Comparison of ENCODE assay signal across 19 mouse cellular contexts in the genomic region with DNA sequence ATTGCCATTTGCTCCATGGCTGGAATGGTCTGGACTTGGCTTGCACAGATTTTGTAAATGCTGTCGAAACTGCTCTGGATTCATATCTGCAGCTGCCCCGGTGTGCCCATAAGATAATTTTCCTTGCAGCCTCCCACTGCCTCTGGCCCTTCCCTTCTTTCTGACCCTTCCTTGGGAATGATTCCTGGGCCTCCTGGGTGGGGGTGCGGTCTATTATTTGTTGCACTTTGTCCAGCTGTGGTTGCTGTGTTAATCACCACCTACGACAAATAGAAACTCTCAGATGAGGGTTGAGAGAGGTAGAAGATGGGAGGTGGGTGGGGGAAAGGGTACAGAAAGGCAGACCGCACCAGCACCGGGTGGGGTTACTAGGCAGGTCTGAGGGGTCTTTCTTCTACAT. TPM values are rescaled to one million over a fixed set of nuclear protein-coding genes. Genes with fewer than 3 reads are reported as not detected.
DNase-seq lines count a peak whose midpoint lies in the region; ATAC-seq and TF ChIP-seq lines count a peak whose summit lies in the region.
"Had no signal": no experiment of that assay in that cellular context is flagged by ENCODE, and none has a peak within 500 bp of the region (broad histone marks: within the 10 kb centered on the region; RNA-seq: fewer than 3 reads in every experiment).

No protein-coding gene starts in this region.

- 90% methylated on average over 6 of the region's 6 CpGs for WGBS in forebrain, embryonic 10.5 days
- WGBS in forebrain, embryonic 16.5 days = 80% methylated on average over 6 of the region's 6 CpGs
- WGBS in kidney, embryonic 16.5 days = 80% methylated on average over 6 of the region's 6 CpGs
- 76% methylated on average over 6 of the region's 6 CpGs for WGBS in kidney, adult 2 months
- 74% methylated on average over 6 of the region's 6 CpGs for WGBS in intestine, embryonic 14.5 days
- 32% methylated on average over 6 of the region's 6 CpGs for WGBS in small intestine, adult 2 months

- intact Hi-C loops in left cerebral cortex, postnatal 10 days (cut with DNase I) = loop anchor here (5.0 to 10.0 kb wide), 2 partner anchors 40 to 288 kb away; no protein-coding TSS in a partner anchor

- H3K36me3 ChIP-seq in forebrain, embryonic 10.5 days (replicated peaks) = peaks cover 3% of the 10 kb centered on the region
- no peaks in the 10 kb centered on the region for H3K36me3 ChIP-seq in forebrain, embryonic 16.5 days (ENCODE audit: control insufficient read depth, insufficient read depth)
- 0 out of 2 replicates have a peak, but pooled peaks cover under 1% of the 10 kb centered on the region for H3K36me3 ChIP-seq in kidney, embryonic 16.5 days (ENCODE audit: insufficient read depth, low read length)
- no peaks in the 10 kb centered on the region for H3K36me3 ChIP-seq in kidney, adult 2 months (ENCODE audit: control insufficient read depth, insufficient read depth, low read length)
- peaks cover under 1% of the 10 kb centered on the region; the same call in 1 of the 2 replicates for H3K36me3 ChIP-seq in intestine, embryonic 14.5 days (ENCODE audit: control insufficient read depth, insufficient read depth, low read length)
- no peaks in the 10 kb centered on the region for H3K36me3 ChIP-seq in small intestine, adult 2 months (ENCODE audit: control insufficient read depth, insufficient read depth, low read length)
- H3K36me3 ChIP-seq: lung, embryonic 15.5 days had no signal

- no peak overlapping the region for H3K4me2 ChIP-seq in forebrain, embryonic 16.5 days (ENCODE audit: low read length)
- H3K4me2 ChIP-seq in kidney, embryonic 16.5 days (replicated peaks; ENCODE audit: low read depth, low read length) = no peak overlapping the region
- peak overlapping the region; percentile 66; the same call in 1 of the 2 replicates for H3K4me2 ChIP-seq in intestine, embryonic 14.5 days (ENCODE audit: low read length)

- no peaks in the 10 kb centered on the region for H3K9me3 ChIP-seq in forebrain, embryonic 10.5 days
- no peaks in the 10 kb centered on the region for H3K9me3 ChIP-seq in forebrain, embryonic 16.5 days (ENCODE audit: control insufficient read depth, low read length)
- no peaks in the 10 kb centered on the region for H3K9me3 ChIP-seq in kidney, embryonic 16.5 days (ENCODE audit: low read length)
- no peaks in the 10 kb centered on the region for H3K9me3 ChIP-seq in intestine, embryonic 14.5 days (ENCODE audit: control insufficient read depth, low read length)
- H3K9me3 ChIP-seq: limb, embryonic 13.5 days; lung, embryonic 15.5 days; neural tube, embryonic 12.5 days had no signal

- H3K4me3 ChIP-seq in forebrain, embryonic 10.5 days = no peak overlapping the region
- no peak overlapping the region for H3K4me3 ChIP-seq in forebrain, embryonic 16.5 days (replicated peaks; ENCODE audit: low read length)
- no peak overlapping the region for H3K4me3 ChIP-seq in kidney, embryonic 16.5 days (ENCODE audit: low read length)
- no peak overlapping the region for H3K4me3 ChIP-seq in kidney, adult 2 months (ENCODE audit: insufficient read depth, low read depth, low read length)
- H3K4me3 ChIP-seq in intestine, embryonic 14.5 days (ENCODE audit: low read depth, low read length) = no peak overlapping the region
- H3K4me3 ChIP-seq in small intestine, adult 2 months (ENCODE audit: low read depth, low read length) = peak overlapping the region; percentile 17; the same call in 1 of the 2 replicates

- no peak for ATAC-seq in forebrain, embryonic 16.5 days
- no peak for ATAC-seq in kidney, embryonic 16.5 days (ENCODE audit: low FRiP score, low TSS enrichment)
- ATAC-seq in intestine, embryonic 14.5 days (replicated peaks; ENCODE audit: low FRiP score, low TSS enrichment, low read depth) = no peak

- peak overlapping the region; percentile 90 for H3K27ac ChIP-seq in forebrain, embryonic 10.5 days
- H3K27ac ChIP-seq in forebrain, embryonic 16.5 days (ENCODE audit: low read length) = no peak overlapping the region
- H3K27ac ChIP-seq in kidney, embryonic 16.5 days (ENCODE audit: low read length) = no peak overlapping the region
- H3K27ac ChIP-seq in kidney, adult 2 months (ENCODE audit: insufficient read depth, low read depth, low read length) = no peak overlapping the region
- no peak overlapping the region for H3K27ac ChIP-seq in intestine, embryonic 14.5 days (ENCODE audit: low read depth)
- H3K27ac ChIP-seq in small intestine, adult 2 months (ENCODE audit: insufficient read depth, low read depth, low read length) = no peak overlapping the region
- H3K27ac ChIP-seq: lung, embryonic 15.5 days; neural tube, embryonic 12.5 days had no signal

- no peak for TF ChIP-seq CTCF in kidney, adult 2 months (conservative IDR thresholded peaks at IDR 0.05; ENCODE audit: insufficient read depth, insufficient read length, low read depth, low read length)
- TF ChIP-seq CTCF in small intestine, adult 2 months (IDR thresholded peaks at IDR 0.05; ENCODE audit: extremely low read depth, insufficient read length, insufficient replicate concordance, low read depth, low read length) = no peak

- H3K9ac ChIP-seq in forebrain, embryonic 16.5 days (replicated peaks; ENCODE audit: low read depth, low read length) = no peak overlapping the region
- 0 out of 2 replicates have a peak overlapping the region, but pooled peaks have one; percentile 4 for H3K9ac ChIP-seq in kidney, embryonic 16.5 days (replicated peaks; ENCODE audit: low read length)
- H3K9ac ChIP-seq in intestine, embryonic 14.5 days (ENCODE audit: low read length) = no peak overlapping the region

- no peak for TF ChIP-seq POLR2A in kidney, adult 2 months (IDR thresholded peaks at IDR 0.05; ENCODE audit: low read depth, low read length)
- no peak for TF ChIP-seq POLR2A in small intestine, adult 2 months (IDR thresholded peaks at IDR 0.05; ENCODE audit: low read depth, low read length)

- no peak for DNase-seq in forebrain, embryonic 10.5 days (ENCODE audit: extremely low spot score, low spot score)
- DNase-seq in kidney, adult 2 months = no peak
- no peak for DNase-seq in intestine, embryonic 14.5 days (ENCODE audit: low spot score)
- no peak for DNase-seq in retina, postnatal 1 day
- no peak for DNase-seq in left cerebral cortex, postnatal 10 days (ENCODE audit: extremely low spot score in 1 of 2, low spot score in 2 of 2)
- DNase-seq: adrenal gland, adult 8-10 months; cerebellum, adult 11 months; cerebellum, postnatal 36 days; gastrocnemius, postnatal 25 days; kidney, adult 11 months; kidney, postnatal 14 days; right cerebral cortex, postnatal 4 days had no signal

- H3K4me1 ChIP-seq in forebrain, embryonic 10.5 days = peaks cover 31% of the 10 kb centered on the region
- peaks cover 17% of the 10 kb centered on the region for H3K4me1 ChIP-seq in forebrain, embryonic 16.5 days (replicated peaks; ENCODE audit: control insufficient read depth, insufficient read depth, low read length)
- peaks cover 18% of the 10 kb centered on the region for H3K4me1 ChIP-seq in kidney, embryonic 16.5 days (ENCODE audit: insufficient read depth, low read length)
- no peaks in the 10 kb centered on the region; the same call in 1 of the 2 replicates for H3K4me1 ChIP-seq in kidney, adult 2 months (ENCODE audit: control insufficient read depth, insufficient read depth, low read length)
- 0 out of 2 replicates have a peak, but pooled peaks cover 8% of the 10 kb centered on the region for H3K4me1 ChIP-seq in intestine, embryonic 14.5 days (replicated peaks; ENCODE audit: control insufficient read depth, insufficient read depth, low read length)
- H3K4me1 ChIP-seq in small intestine, adult 2 months (ENCODE audit: control insufficient read depth, insufficient read depth, insufficient read length, low read length) = peaks cover 21% of the 10 kb centered on the region

- no peaks in the 10 kb centered on the region for H3K27me3 ChIP-seq in forebrain, embryonic 10.5 days (ENCODE audit: poor library complexity, severe bottlenecking)
- no peaks in the 10 kb centered on the region for H3K27me3 ChIP-seq in forebrain, embryonic 16.5 days (replicated peaks; ENCODE audit: control insufficient read depth, insufficient read depth, low read length)
- no peaks in the 10 kb centered on the region for H3K27me3 ChIP-seq in kidney, embryonic 16.5 days (ENCODE audit: insufficient read depth, low read length)
- no peaks in the 10 kb centered on the region for H3K27me3 ChIP-seq in kidney, adult 2 months (replicated peaks; ENCODE audit: control insufficient read depth, insufficient read depth, low read length)
- no peaks in the 10 kb centered on the region for H3K27me3 ChIP-seq in intestine, embryonic 14.5 days (replicated peaks; ENCODE audit: control insufficient read depth, insufficient read depth, low read length)
- no peaks in the 10 kb centered on the region for H3K27me3 ChIP-seq in small intestine, adult 2 months (ENCODE audit: control insufficient read depth, insufficient read depth, low read length)
- H3K27me3 ChIP-seq: limb, embryonic 13.5 days; neural tube, embryonic 12.5 days had no signal

RNA-seq across cellular contexts. Expression of a gene that starts 13.7 kb away (rescaled TPM):
- 48.9 and 49.4 TPM in 2 replicates for polyA plus RNA-seq in forebrain, embryonic 10.5 days (2016; fragmentation: Nextera tagmentation; extraction: Ambion mirVana)
- 26.9 and 30.9 TPM in 2 replicates for polyA plus RNA-seq in forebrain, embryonic 16.5 days (2015; fragmentation: Nextera tagmentation; extraction: Ambion mirVana)
- polyA plus RNA-seq in kidney, embryonic 16.5 days (2015; fragmentation: Nextera tagmentation; extraction: Ambion mirVana) = 29.9 and 31.3 TPM in 2 replicates
- 7.9 and 8.1 TPM in 2 replicates for polyA plus RNA-seq in kidney, adult 2 months (2012; rRNA removed)
- 36.3 and 36.4 TPM in 2 replicates for polyA plus RNA-seq in intestine, embryonic 14.5 days (2014; fragmentation: Nextera tagmentation; extraction: Ambion mirVana)
- polyA plus RNA-seq in small intestine, adult 2 months (2012; rRNA removed) = 3.2 and 5.5 TPM in 2 replicates
- 10 to 100 TPM; 13.6 to 14.1 TPM for total RNA-seq in left cerebral cortex, postnatal 10 days (2021)

RNA-seq across cellular contexts. Expression of a gene that starts 14.8 kb away (rescaled TPM):
- 37.8 and 38.2 TPM in 2 replicates for polyA plus RNA-seq in forebrain, embryonic 10.5 days (2016; fragmentation: Nextera tagmentation; extraction: Ambion mirVana)
- polyA plus RNA-seq in forebrain, embryonic 16.5 days (2015; fragmentation: Nextera tagmentation; extraction: Ambion mirVana) = 93.3 and 97.0 TPM in 2 replicates
- polyA plus RNA-seq in kidney, embryonic 16.5 days (2015; fragmentation: Nextera tagmentation; extraction: Ambion mirVana) = 45.7 and 45.8 TPM in 2 replicates
- 44.8 and 56.2 TPM in 2 replicates for polyA plus RNA-seq in kidney, adult 2 months (2012; rRNA removed)
- 28.8 and 31.4 TPM in 2 replicates for polyA plus RNA-seq in intestine, embryonic 14.5 days (2014; fragmentation: Nextera tagmentation; extraction: Ambion mirVana)
- 4.3 and 4.8 TPM in 2 replicates for polyA plus RNA-seq in small intestine, adult 2 months (2012; rRNA removed)
- total RNA-seq in left cerebral cortex, postnatal 10 days (2021) = 100 to 1,000 TPM; 267 to 286 TPM

RNA-seq across cellular contexts. Expression of a gene that starts 58.2 kb away (rescaled TPM):
- polyA plus RNA-seq in forebrain, embryonic 10.5 days (2016; fragmentation: Nextera tagmentation; extraction: Ambion mirVana) = 40.7 and 40.8 TPM in 2 replicates
- polyA plus RNA-seq in forebrain, embryonic 16.5 days (2015; fragmentation: Nextera tagmentation; extraction: Ambion mirVana) = 48.5 and 51.1 TPM in 2 replicates
- polyA plus RNA-seq in kidney, embryonic 16.5 days (2015; fragmentation: Nextera tagmentation; extraction: Ambion mirVana) = 59.6 and 60.2 TPM in 2 replicates
- polyA plus RNA-seq in kidney, adult 2 months (2012; rRNA removed) = 46.8 and 52.5 TPM in 2 replicates
- 47.7 and 50.3 TPM in 2 replicates for polyA plus RNA-seq in intestine, embryonic 14.5 days (2014; fragmentation: Nextera tagmentation; extraction: Ambion mirVana)
- polyA plus RNA-seq in small intestine, adult 2 months (2012; rRNA removed) = 15.8 and 27.3 TPM in 2 replicates
- 10 to 100 TPM; 36.2 to 41.8 TPM for total RNA-seq in left cerebral cortex, postnatal 10 days (2021)

RNA-seq across cellular contexts. Expression of a gene that starts 59.7 kb away (rescaled TPM):
- 4.4 and 4.6 TPM in 2 replicates for polyA plus RNA-seq in forebrain, embryonic 10.5 days (2016; fragmentation: Nextera tagmentation; extraction: Ambion mirVana)
- 29.7 and 50.4 TPM in 2 replicates for polyA plus RNA-seq in forebrain, embryonic 16.5 days (2015; fragmentation: Nextera tagmentation; extraction: Ambion mirVana)
- 1.8 and 2.1 TPM in 2 replicates for polyA plus RNA-seq in kidney, embryonic 16.5 days (2015; fragmentation: Nextera tagmentation; extraction: Ambion mirVana)
- 0.19 and 0.45 TPM in 2 replicates for polyA plus RNA-seq in kidney, adult 2 months (2012; rRNA removed)
- polyA plus RNA-seq in intestine, embryonic 14.5 days (2014; fragmentation: Nextera tagmentation; extraction: Ambion mirVana) = 1.6 and 2.0 TPM in 2 replicates
- polyA plus RNA-seq in small intestine, adult 2 months (2012; rRNA removed) = 0.22 and 0.43 TPM in 2 replicates
- 10 to 100 TPM; 43.7 to 49.0 TPM for total RNA-seq in left cerebral cortex, postnatal 10 days (2021)
- total RNA-seq: gastrocnemius, postnatal 25 days had no signal
- polyA plus RNA-seq: erythroblast, embryonic 14.5 days had no signal
